Mouse (Mus musculus) heart, adult 2 months (tissue): Measurements from ENCODE around the gene Col3a1. TPM values are rescaled to one million over a fixed set of nuclear protein-coding genes. Genes with fewer than 3 reads are reported as not detected.

ENCODE experiments used
- DNase-seq, 2 experiments: peaks; one replicate each; pipeline ENCODE4 v3.0.0; 2021
- H3K27ac ChIP-seq: fragments of 200-600 bp; 2 replicates; pipeline ENCODE4 v1.8.1; 2022
- H3K27me3 ChIP-seq: fragments of 200-500 bp; 2 replicates; pipeline ENCODE4 v1.6.1; 2012; ENCODE audit warnings: mild to moderate bottlenecking, low read length, inconsistent platforms, mixed read lengths; ENCODE audit not compliant: control insufficient read depth, insufficient read depth
- H3K36me3 ChIP-seq: fragments of 200-500 bp; 2 replicates; pipeline ENCODE4 v1.6.1; 2012; ENCODE audit warnings: low read length, inconsistent platforms; ENCODE audit not compliant: control insufficient read depth, insufficient read depth
- H3K4me1 ChIP-seq: fragments of 200-500 bp; 2 replicates; pipeline ENCODE4 v1.6.1; 2011; ENCODE audit warnings: low read length; ENCODE audit not compliant: control insufficient read depth, insufficient read depth
- H3K4me3 ChIP-seq: fragments of 200-600 bp; 2 replicates; pipeline ENCODE4 v1.8.1; 2022
- H3K79me2 ChIP-seq: fragments of 200-500 bp; replicated peaks from 2 replicates; pipeline ENCODE4 v1.6.1; 2012; ENCODE audit warnings: mild to moderate bottlenecking, inconsistent platforms, low read length, moderate library complexity, mixed read lengths; ENCODE audit not compliant: control insufficient read depth, insufficient read depth
- H3K9ac ChIP-seq: fragments of 200-500 bp; 2 replicates; pipeline ENCODE4 v1.6.1; 2012; ENCODE audit warnings: low read depth, mild to moderate bottlenecking, control low read depth, inconsistent platforms, low read length, mixed read lengths
- CTCF ChIP-seq: fragments of 200-600 bp; IDR thresholded peaks from 2 replicates; pipeline ENCODE4 v1.8.1; 2022; ENCODE audit warnings: antibody characterized with exemption, mild to moderate bottlenecking, moderate library complexity
- EP300 ChIP-seq: fragments of 200-500 bp; IDR thresholded peaks from 2 replicates; pipeline ENCODE4 v1.6.1; 2011; ENCODE audit warnings: low read depth, low read length, control low read depth; ENCODE audit not compliant: insufficient read depth
- POLR2A ChIP-seq: fragments of 200-500 bp; IDR thresholded peaks from 2 replicates; pipeline ENCODE4 v1.6.1; 2011; ENCODE audit warnings: mild to moderate bottlenecking, low read depth, low read length, control low read depth; ENCODE audit not compliant: insufficient read depth
- WGBS: fragments of 180-500 bp; shearing (Covaris S2); methylation state at CpG from one replicate; pipeline ENCODE4 v1.1.7; 2018; 5-methylcytosine and 5-hydroxymethylcytosine counted together
- intact Hi-C: fragments of 180-260 bp; cut with DNase I; formaldehyde crosslinking; loops from one replicate; pipeline ENCODE4 v1.15.1; 2025
- polyA plus RNA-seq: library from polyadenylated mRNA; depleted of rRNA; stranded (reverse); fragments of >200 nt; gene quantifications from 2 replicates; pipeline ENCODE4 v1.2.3, GENCODE M21; 2012
- total RNA-seq, 2 experiments: library from RNA; stranded (reverse); gene quantifications; 2 replicates each; pipeline ENCODE4 v1.2.3; 2021

The Col3a1 gene
- total and polyA plus RNA-seq, 3 experiments, result 77.8 to 183 (median 78.8) TPM

- Histone ChIP-seq H3K36me3 (no peaks in the 10 kb centered on the region; the same call in 1 of the 2 replicates), H3K27me3 (no peaks in the 10 kb centered on the region), H3K4me1 (no peaks in the 10 kb centered on the region), H3K27ac (peak overlapping the region; percentile 5), H3K9ac (no peak overlapping the region), H3K79me2 (no peaks in the 10 kb centered on the region), H3K4me3 (no peak overlapping the region)
- intact Hi-C loops, result no loop called here
- DNase-seq, result peak in 1 of 2 experiments; percentile 17
- WGBS, result 50% methylated on average over 1 of the region's 1 CpGs
- no peak for TF ChIP-seq POLR2A
Observed at GRCm38 (mm10) chr1:45304273-45304672, 7.1 kb upstream of the Col3a1 start.

- H3K27ac ChIP-seq, result peak overlapping the region; percentile 34
- no peaks in the 10 kb centered on the region for H3K79me2 ChIP-seq
- H3K36me3 ChIP-seq, result no peaks in the 10 kb centered on the region
- 28% methylated on average over 2 of the region's 2 CpGs for WGBS
- H3K4me1 ChIP-seq, result no peaks in the 10 kb centered on the region; the same call in 1 of the 2 replicates
- no peaks in the 10 kb centered on the region for H3K27me3 ChIP-seq
- H3K9ac ChIP-seq, result no peak overlapping the region
- no peak overlapping the region for H3K4me3 ChIP-seq
- no peak for TF ChIP-seq POLR2A
- TF ChIP-seq CTCF, result no peak
- no peak for TF ChIP-seq EP300
- intact Hi-C loops, result no loop called here
- DNase-seq, result peak in 1 of 2 experiments; percentile 10
Observed at GRCm38 (mm10) chr1:45309015-45309414, 2.3 kb upstream of the Col3a1 start.

- no peaks in the 10 kb centered on the region for H3K27me3 ChIP-seq
- no peak for TF ChIP-seq POLR2A
- no peak for TF ChIP-seq EP300
- no peak for TF ChIP-seq CTCF
- H3K4me1 ChIP-seq, result no peaks in the 10 kb centered on the region; the same call in 1 of the 2 replicates
- intact Hi-C loops, result loop anchor here (5.0 to 10.0 kb wide), 3 partner anchors 127 to 1087 kb away; no protein-coding TSS in a partner anchor
- no peaks in the 10 kb centered on the region for H3K79me2 ChIP-seq
- peak overlapping the region; percentile 80 for H3K27ac ChIP-seq
- H3K36me3 ChIP-seq, result no peaks in the 10 kb centered on the region
- H3K4me3 ChIP-seq, result peak overlapping the region; percentile 33
- no peak for DNase-seq
- H3K9ac ChIP-seq, result no peak overlapping the region
Observed at GRCm38 (mm10) chr1:45311962-45312361, 624 bp downstream of the Col3a1 start.

- DNase-seq, result peak in 1 of 2 experiments; percentile 23
- Histone ChIP-seq H3K9ac (no peak overlapping the region), H3K27me3 (no peaks in the 10 kb centered on the region), H3K36me3 (no peaks in the 10 kb centered on the region), H3K27ac (peak overlapping the region; percentile 80), H3K4me1 (peaks cover 2% of the 10 kb centered on the region), H3K4me3 (peak overlapping the region; percentile 33), H3K79me2 (no peaks in the 10 kb centered on the region)
- intact Hi-C loops, result loop anchor here (5.0 to 10.0 kb wide), 3 partner anchors 128 to 1088 kb away; no protein-coding TSS in a partner anchor
- TF ChIP-seq EP300, result no peak
- TF ChIP-seq CTCF, result no peak
- TF ChIP-seq POLR2A, result no peak
Observed at GRCm38 (mm10) chr1:45312870-45313269, 1.5 kb downstream of the Col3a1 start.

- intact Hi-C loops, result loop anchor here (1.0 to 10.0 kb wide), 4 partner anchors 129 to 1089 kb away; no protein-coding TSS in a partner anchor
- WGBS, result 5% methylated on average over 5 of the region's 11 CpGs
- Histone ChIP-seq H3K27ac (peak overlapping the region; percentile 65), H3K4me1 (peaks cover 2% of the 10 kb centered on the region), H3K4me3 (peak overlapping the region; percentile 42), H3K9ac (no peak overlapping the region), H3K27me3 (no peaks in the 10 kb centered on the region), H3K36me3 (no peaks in the 10 kb centered on the region), H3K79me2 (no peaks in the 10 kb centered on the region)
- no peak for TF ChIP-seq POLR2A
- peak; percentile 70 for TF ChIP-seq CTCF
- no peak for DNase-seq
Observed at GRCm38 (mm10) chr1:45313696-45314295, 2.5 kb downstream of the Col3a1 start.

GRCm38 (mm10) chr1:45315767-45316528, 4.6 kb downstream of the Col3a1 start:
- no peaks in the 10 kb centered on the region for H3K27me3 ChIP-seq
- 21% methylated on average over 7 of the region's 7 CpGs for WGBS
- no peaks in the 10 kb centered on the region for H3K36me3 ChIP-seq
- TF ChIP-seq POLR2A (no peak), EP300 (no peak), CTCF (no peak)
- H3K27ac ChIP-seq, result peak overlapping the region; percentile 51
- intact Hi-C loops, result loop anchor here (5.0 to 10.0 kb wide), 3 partner anchors 131 to 1091 kb away; partner anchors contain the start of gene Gulp1
- no peaks in the 10 kb centered on the region for H3K79me2 ChIP-seq
- no peak for DNase-seq
- peaks cover 2% of the 10 kb centered on the region for H3K4me1 ChIP-seq
- no peak overlapping the region; the same call in 1 of the 2 replicates for H3K9ac ChIP-seq
- no peak overlapping the region; the same call in 1 of the 2 replicates for H3K4me3 ChIP-seq
